In genomic region chr3:87794922-87795325, GRCm38 (mm10) we compare ENCODE assay signal across 8 mouse cellular contexts. TPM values are rescaled to one million over a fixed set of nuclear protein-coding genes. Genes with fewer than 3 reads are reported as not detected.
DNase-seq lines count a peak whose midpoint lies in the region; ATAC-seq and TF ChIP-seq lines count a peak whose summit lies in the region.

TSS of gene Ntrk1 (minus strand) at chr3:87795162.

- 0 out of 2 replicates have a peak within 1 kb of the TSS, but pooled peaks have one; percentile 10 for H3K9ac ChIP-seq in heart, postnatal 0 days (replicated peaks; ENCODE audit: low read depth, low read length)
- H3K9ac ChIP-seq in midbrain, embryonic 15.5 days = no peak within 1 kb of the TSS

- intact Hi-C loops in gastrocnemius, postnatal 36 days (cut with DNase I) = loop anchor here (1.0 kb wide), 1 partner anchor 23 kb away; no protein-coding TSS in a partner anchor

- no peak for TF ChIP-seq EP300 in heart, postnatal 0 days (IDR thresholded peaks at IDR 0.05; ENCODE audit: low read depth)

- DNase-seq in heart, postnatal 0 days (ENCODE audit: low spot score) = no peak
- no peak for DNase-seq in heart, adult 8-10 months (ENCODE audit: low spot score)
- DNase-seq in adrenal gland, postnatal 25 days = peak; percentile 30
- peak; percentile 37 for DNase-seq in induced T-regulatory cell, adult 2 months (ENCODE audit: low read depth)
- no peak for DNase-seq in layer of hippocampus, adult 9-11 months
- DNase-seq in gastrocnemius, postnatal 36 days = no peak
- no peak for DNase-seq in spleen, adult 12 weeks (ENCODE audit: low spot score)

- peaks cover 98% of the 10 kb centered on the region for H3K27me3 ChIP-seq in heart, postnatal 0 days (ENCODE audit: control insufficient read depth, insufficient read depth, low read length)
- peaks cover 83% of the 10 kb centered on the region for H3K27me3 ChIP-seq in midbrain, embryonic 15.5 days (replicated peaks)

- no peak within 1 kb of the TSS for H3K27ac ChIP-seq in heart, postnatal 0 days (ENCODE audit: low read depth)
- H3K27ac ChIP-seq in midbrain, embryonic 15.5 days = no peak within 1 kb of the TSS

- peak within 1 kb of the TSS; percentile 34 for H3K4me2 ChIP-seq in heart, postnatal 0 days (ENCODE audit: low read depth, low read length)
- peak within 1 kb of the TSS; percentile 52 for H3K4me2 ChIP-seq in midbrain, embryonic 15.5 days

- TF ChIP-seq CTCF in heart, postnatal 0 days (IDR thresholded peaks at IDR 0.05; ENCODE audit: low read depth) = no peak

- 1% methylated on average over 41 of the region's 47 CpGs for WGBS in heart, postnatal 0 days
- 2% methylated on average over 44 of the region's 47 CpGs for WGBS in midbrain, embryonic 15.5 days

- peak within 1 kb of the TSS; percentile 26 for H3K4me3 ChIP-seq in heart, postnatal 0 days (ENCODE audit: low read depth, low read length)
- H3K4me3 ChIP-seq in midbrain, embryonic 15.5 days = peak within 1 kb of the TSS; percentile 32

- H3K4me1 ChIP-seq in heart, postnatal 0 days (ENCODE audit: control insufficient read depth, insufficient read depth) = no peaks in the 10 kb centered on the region; the same call in 1 of the 2 replicates
- H3K4me1 ChIP-seq in midbrain, embryonic 15.5 days = peaks cover 29% of the 10 kb centered on the region

- H3K9me3 ChIP-seq in heart, postnatal 0 days (replicated peaks; ENCODE audit: control insufficient read depth, low read length) = no peaks in the 10 kb centered on the region
- no peaks in the 10 kb centered on the region for H3K9me3 ChIP-seq in midbrain, embryonic 15.5 days

- ATAC-seq in heart, postnatal 0 days (ENCODE audit: insufficient read depth, low read depth) = peak; percentile 40
- peak; percentile 44; the same call in 1 of the 2 replicates for ATAC-seq in midbrain, embryonic 15.5 days (replicated peaks)

- no peaks in the 10 kb centered on the region for H3K36me3 ChIP-seq in heart, postnatal 0 days (replicated peaks; ENCODE audit: control insufficient read depth, insufficient read depth, low read length)
- no peaks in the 10 kb centered on the region for H3K36me3 ChIP-seq in midbrain, embryonic 15.5 days (replicated peaks)

RNA-seq across cellular contexts. Expression of gene Ntrk1, which starts in this region (rescaled TPM):
- total RNA-seq in heart, postnatal 0 days (2014; rRNA removed; ENCODE audit: low replicate concordance) = 0.11 and 0.62 TPM in 2 replicates
- 0.15 and 0.16 TPM in 2 replicates for polyA plus RNA-seq in heart, postnatal 0 days (2015; fragmentation: Nextera tagmentation; extraction: Ambion mirVana)
- total RNA-seq in heart, adult 8-10 months (2022) = under 1 TPM in 3 of 4 experiments, not detected in 1; 0.16 to 0.30 (median 0.19) TPM
- total RNA-seq in adrenal gland, postnatal 25 days (2021) = 0.95 and 3.7 TPM in 2 replicates
- 1.0 and 1.6 TPM in 2 replicates for polyA plus RNA-seq in midbrain, embryonic 15.5 days (2015; fragmentation: Nextera tagmentation; extraction: Ambion mirVana)
- total RNA-seq in gastrocnemius, postnatal 36 days (2021) = not detected

Comparison
In these comparisons a context has a peak if more than half of its experiments do, and no peak if none do; other contexts are left out.
1. Peak in ATAC-seq, H3K4me3 ChIP-seq, H3K9ac ChIP-seq and H3K4me2 ChIP-seq in heart, postnatal 0 days; RNA of the gene not detected or under 1 TPM.
2. DNase-seq: peak in adrenal gland, postnatal 25 days (single experiment) and induced T-regulatory cell, adult 2 months (single experiment); none in heart, postnatal 0 days (single experiment), heart, adult 8-10 months (single experiment), layer of hippocampus, adult 9-11 months (single experiment), gastrocnemius, postnatal 36 days (0 of 2) and spleen, adult 12 weeks (single experiment).